Mouse (Mus musculus) CH12.LX (cell line): ENCODE data around the gene Trappc2l.

Source experiments
- CHD1 ChIP-seq: IDR thresholded peaks from 2 replicates; pipeline ENCODE4 v1.6.1; 2012; ENCODE audit warnings: low read depth, low read length, improper control_type of control experiment, inconsistent platforms
- CTCF ChIP-seq, 2 experiments: IDR thresholded peaks in 1 of 2; conservative IDR thresholded peaks in 1 of 2; 2 replicates each; pipeline ENCODE4 v1.5.1; 2011 to 2012; ENCODE audit warnings: low read depth in 2 of 2, low read length in 2 of 2, improper control_type of control experiment in 1 of 2, inconsistent platforms in 1 of 2, mild to moderate bottlenecking in 1 of 2, moderate library complexity in 1 of 2
- E2F4 ChIP-seq: IDR thresholded peaks from 2 replicates; pipeline ENCODE4 v1.6.1; 2011; ENCODE audit warnings: low read depth, low read length, improper control_type of control experiment; ENCODE audit not compliant: insufficient replicate concordance
- ELF1 ChIP-seq: IDR thresholded peaks from 2 replicates; pipeline ENCODE4 v1.6.1; 2014; ENCODE audit warnings: low read depth, mild to moderate bottlenecking, inconsistent platforms, low read length, improper control_type of control experiment
- ETS1 ChIP-seq: conservative IDR thresholded peaks from 2 replicates; pipeline ENCODE4 v1.6.1; 2012; ENCODE audit warnings: low read depth, mild to moderate bottlenecking, inconsistent platforms, low read length, improper control_type of control experiment, moderate library complexity
- GABPA ChIP-seq: IDR thresholded peaks from 2 replicates; pipeline ENCODE4 v1.6.1; 2012; ENCODE audit warnings: low read depth, low read length, improper control_type of control experiment, inconsistent platforms; ENCODE audit not compliant: insufficient replicate concordance
- HCFC1 ChIP-seq: IDR thresholded peaks from 2 replicates; pipeline ENCODE4 v1.6.1; 2012; ENCODE audit warnings: low read depth, mild to moderate bottlenecking, inconsistent platforms, low read length, improper control_type of control experiment
- MAFK ChIP-seq: IDR thresholded peaks from 2 replicates; pipeline ENCODE4 v1.6.1; 2011; ENCODE audit warnings: low read length, improper control_type of control experiment; ENCODE audit not compliant: insufficient replicate concordance
- MAX ChIP-seq: IDR thresholded peaks from 2 replicates; pipeline ENCODE4 v1.6.1; 2011; ENCODE audit warnings: low read length, improper control_type of control experiment
- MYC ChIP-seq: IDR thresholded peaks from 2 replicates; pipeline ENCODE4 v1.6.1; 2011; ENCODE audit warnings: low read depth, mild to moderate bottlenecking, improper control_type of control experiment, low read length
- POLR2A ChIP-seq: IDR thresholded peaks from 2 replicates; pipeline ENCODE4 v1.6.1; 2011; ENCODE audit warnings: low read depth, mild to moderate bottlenecking, improper control_type of control experiment, low read length
- SIN3A ChIP-seq: IDR thresholded peaks from 2 replicates; pipeline ENCODE4 v1.6.1; 2012; ENCODE audit warnings: low read length, improper control_type of control experiment, inconsistent platforms
- TBP ChIP-seq: conservative IDR thresholded peaks from 2 replicates; pipeline ENCODE4 v1.6.1; 2011; ENCODE audit warnings: low read depth, low read length, improper control_type of control experiment
- ZMIZ1 ChIP-seq: IDR thresholded peaks from 2 replicates; pipeline ENCODE4 v1.6.1; 2012; ENCODE audit warnings: low read depth, mild to moderate bottlenecking, inconsistent platforms, low read length, improper control_type of control experiment

- TF ChIP-seq MAFK (no peak), MYC (no peak), ETS1 (no peak), MAX (no peak), ELF1 (no peak), CTCF (conservative IDR thresholded peaks at IDR 0.05 in 1 of 2, IDR thresholded peaks at IDR 0.05 in 1 of 2; ENCODE audit: low read depth in 2 of 2, low read length in 2 of 2) (no peak), TBP (no peak), HCFC1 (no peak), CHD1 (no peak), POLR2A (no peak), ZMIZ1 (no peak), GABPA (no peak), SIN3A (no peak), E2F4 (no peak)
Measured at GRCm38 (mm10) chr8:122644175-122644954, 32.9 kb downstream of the Trappc2l start.
